Comparison of ENCODE assay signal across 8 mouse cellular contexts in the genomic region with DNA sequence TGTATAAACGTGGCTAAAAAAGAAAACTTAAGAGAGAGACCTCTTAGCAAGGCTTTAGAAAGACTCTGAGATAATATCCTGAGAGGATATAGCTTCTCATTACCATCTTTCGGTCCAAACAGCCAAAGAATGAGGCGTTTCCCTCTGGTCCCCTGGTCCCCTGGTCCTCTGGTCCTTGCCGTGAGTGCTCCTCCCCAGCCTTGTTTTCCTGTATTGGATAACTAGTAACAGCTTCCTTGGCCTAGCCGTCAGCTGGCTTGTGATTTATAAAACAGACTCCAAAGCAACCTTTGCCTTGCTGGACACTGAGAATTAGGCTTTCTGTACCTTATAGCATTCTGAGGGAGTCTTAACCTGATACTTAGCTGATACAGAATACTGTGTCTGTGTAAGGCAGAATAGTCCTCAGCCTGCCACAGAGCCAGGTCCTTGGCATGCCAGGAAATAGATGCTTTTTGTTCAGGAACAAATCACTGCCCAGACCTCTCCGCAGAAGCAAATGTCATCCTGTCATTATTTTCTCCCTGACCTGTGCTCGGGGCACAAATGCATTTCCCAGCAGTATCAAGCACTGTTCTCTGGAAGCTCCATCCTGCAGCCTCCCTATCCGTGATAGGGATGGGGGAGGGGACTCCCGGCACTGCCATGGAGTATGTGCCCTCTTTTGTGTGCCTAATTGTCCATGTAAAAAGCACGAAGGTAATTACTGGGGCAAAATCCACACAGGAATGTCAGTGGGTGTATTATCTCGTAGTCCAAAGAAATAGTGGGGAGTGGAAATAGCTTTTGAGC.
DNase-seq lines count a peak whose midpoint lies in the region; ATAC-seq and TF ChIP-seq lines count a peak whose summit lies in the region.
"Had no signal": no experiment of that assay in that cellular context is flagged by ENCODE, and none has a peak within 500 bp of the region (broad histone marks: within the 10 kb centered on the region; RNA-seq: fewer than 3 reads in every experiment).

No protein-coding gene starts in this region.

- no peak overlapping the region; the same call in 1 of the 2 replicates for H3K4me3 ChIP-seq in embryonic facial prominence, embryonic 10.5 days
- H3K4me3 ChIP-seq in hindbrain, embryonic 11.5 days (ENCODE audit: low read depth, low read length): no peak overlapping the region
- H3K4me3 ChIP-seq in limb, embryonic 12.5 days (replicated peaks): no peak overlapping the region
- H3K4me3 ChIP-seq in lung, adult 2 months (replicated peaks; ENCODE audit: extremely low read depth, low read depth, low read length): no peak overlapping the region
- H3K4me3 ChIP-seq: limb, embryonic 13.5 days had no signal

- 0 out of 2 replicates have a peak overlapping the region, but pooled peaks have one; percentile 23 for H3K9ac ChIP-seq in hindbrain, embryonic 11.5 days (ENCODE audit: low read depth, low read length)
- no peak overlapping the region for H3K9ac ChIP-seq in limb, embryonic 12.5 days (replicated peaks)
- H3K9ac ChIP-seq: limb, embryonic 13.5 days had no signal

- H3K36me3 ChIP-seq in embryonic facial prominence, embryonic 10.5 days (replicated peaks): no peaks in the 10 kb centered on the region
- no peaks in the 10 kb centered on the region for H3K36me3 ChIP-seq in hindbrain, embryonic 11.5 days (ENCODE audit: control insufficient read depth, insufficient read depth, low read length)
- no peaks in the 10 kb centered on the region for H3K36me3 ChIP-seq in limb, embryonic 12.5 days
- H3K36me3 ChIP-seq: limb, embryonic 13.5 days had no signal

- TF ChIP-seq POLR2A in lung, adult 2 months (IDR thresholded peaks at IDR 0.05; ENCODE audit: borderline replicate concordance, extremely low read depth, low read depth, low read length): no peak

- peak; percentile 4 to 15 for DNase-seq in adrenal gland, postnatal 36 days
- DNase-seq in embryonic facial prominence, embryonic 10.5 days (ENCODE audit: low spot score): peak; percentile 24
- DNase-seq in hindbrain, embryonic 11.5 days (ENCODE audit: low spot score): peak; percentile 43
- DNase-seq in c-Kit-positive CD71-positive TER-119-positive erythroid progenitor cells, embryonic 14.5 days (ENCODE audit: low spot score): no peak
- DNase-seq in lung, adult 2 months: no peak
- DNase-seq in layer of hippocampus, adult 9-11 months: no peak

- no peak for TF ChIP-seq CTCF in lung, adult 2 months (IDR thresholded peaks at IDR 0.05; ENCODE audit: insufficient read depth, low read length)

- ATAC-seq in hindbrain, embryonic 11.5 days (ENCODE audit: low FRiP score): peak; percentile 59; the same call in 1 of the 2 replicates
- ATAC-seq in limb, embryonic 12.5 days (ENCODE audit: insufficient number of reproducible peaks, insufficient read depth, low FRiP score, low TSS enrichment, low read depth): no peak

- peaks cover 17% of the 10 kb centered on the region for H3K4me1 ChIP-seq in embryonic facial prominence, embryonic 10.5 days
- H3K4me1 ChIP-seq in hindbrain, embryonic 11.5 days (replicated peaks; ENCODE audit: control insufficient read depth, insufficient read depth, low read length): peaks cover 3% of the 10 kb centered on the region
- H3K4me1 ChIP-seq in limb, embryonic 12.5 days (replicated peaks): peaks cover 7% of the 10 kb centered on the region
- peaks cover 2% of the 10 kb centered on the region; the same call in 1 of the 2 replicates for H3K4me1 ChIP-seq in lung, adult 2 months (ENCODE audit: control insufficient read depth, insufficient read depth, low read length)

- H3K9me3 ChIP-seq in embryonic facial prominence, embryonic 10.5 days: no peaks in the 10 kb centered on the region
- H3K9me3 ChIP-seq in hindbrain, embryonic 11.5 days (ENCODE audit: control insufficient read depth, low read length): no peaks in the 10 kb centered on the region
- no peaks in the 10 kb centered on the region for H3K9me3 ChIP-seq in limb, embryonic 12.5 days
- H3K9me3 ChIP-seq: limb, embryonic 13.5 days had no signal

- WGBS in embryonic facial prominence, embryonic 10.5 days: 20% methylated on average over 11 of the region's 11 CpGs
- WGBS in hindbrain, embryonic 11.5 days: 30% methylated on average over 11 of the region's 11 CpGs
- 29% methylated on average over 11 of the region's 11 CpGs for WGBS in limb, embryonic 12.5 days
- 47% methylated on average over 11 of the region's 11 CpGs for WGBS in lung, adult 2 months

- peak overlapping the region; percentile 41; the same call in 1 of the 2 replicates for H3K27ac ChIP-seq in embryonic facial prominence, embryonic 10.5 days (replicated peaks)
- H3K27ac ChIP-seq in hindbrain, embryonic 11.5 days (ENCODE audit: low read depth, low read length): peak overlapping the region; percentile 49
- H3K27ac ChIP-seq in limb, embryonic 12.5 days: 0 out of 2 replicates have a peak overlapping the region, but pooled peaks have one; percentile 12
- H3K27ac ChIP-seq: limb, embryonic 13.5 days had no signal

- H3K27me3 ChIP-seq in embryonic facial prominence, embryonic 10.5 days (replicated peaks; ENCODE audit: low read depth, poor library complexity, severe bottlenecking): no peaks in the 10 kb centered on the region
- no peaks in the 10 kb centered on the region for H3K27me3 ChIP-seq in hindbrain, embryonic 11.5 days (ENCODE audit: control insufficient read depth, insufficient read depth, low read length)
- H3K27me3 ChIP-seq in limb, embryonic 12.5 days: no peaks in the 10 kb centered on the region
- H3K27me3 ChIP-seq: limb, embryonic 13.5 days had no signal

- no peak overlapping the region for H3K4me2 ChIP-seq in hindbrain, embryonic 11.5 days (replicated peaks; ENCODE audit: low read depth, low read length)
- no peak overlapping the region for H3K4me2 ChIP-seq in limb, embryonic 12.5 days
- H3K4me2 ChIP-seq: limb, embryonic 13.5 days had no signal

Comparison
In these comparisons a context has a peak if more than half of its experiments do, and no peak if none do; other contexts are left out.
1. DNase-seq: peak in adrenal gland, postnatal 36 days (2 of 2), embryonic facial prominence, embryonic 10.5 days (single experiment) and hindbrain, embryonic 11.5 days (single experiment); none in c-Kit-positive CD71-positive TER-119-positive erythroid progenitor cells, embryonic 14.5 days (single experiment), lung, adult 2 months (single experiment) and layer of hippocampus, adult 9-11 months (single experiment).
2. Peak in every context shown above with its lines, with median percentiles within 50 percentile points of each other: H3K27ac ChIP-seq.